Mouse (Mus musculus) bone marrow, adult 2 months (tissue): ENCODE measurements around the gene Dlx6. TPM values are rescaled to one million over a fixed set of nuclear protein-coding genes. Genes with fewer than 3 reads are reported as not detected.

ENCODE experiments used
- H3K27ac ChIP-seq: fragments of 200-500 bp; 2 replicates; pipeline ENCODE4 v1.5.1; 2012; ENCODE audit warnings: low read depth, mild to moderate bottlenecking, control low read depth, inconsistent platforms, low read length; ENCODE audit not compliant: control insufficient read depth, poor library complexity, insufficient read depth
- H3K4me1 ChIP-seq: fragments of 200-500 bp; 2 replicates; pipeline ENCODE4 v1.6.1; 2011; ENCODE audit warnings: low read length; ENCODE audit not compliant: control insufficient read depth, insufficient read depth
- H3K4me3 ChIP-seq: fragments of 200-500 bp; replicated peaks from 2 replicates; pipeline ENCODE3; 2011; ENCODE audit warnings: mild to moderate bottlenecking, low read depth, low read length, control low read depth; ENCODE audit not compliant: control insufficient read depth
- CTCF ChIP-seq: fragments of 200-500 bp; IDR thresholded peaks from 2 replicates; pipeline ENCODE4 v1.5.1; 2011; ENCODE audit warnings: low read length, control low read depth; ENCODE audit not compliant: control insufficient read depth, insufficient read depth
- POLR2A ChIP-seq: fragments of 200-500 bp; IDR thresholded peaks from 2 replicates; pipeline ENCODE4 v1.6.1; 2011; ENCODE audit warnings: low read depth, mild to moderate bottlenecking, control low read depth, low read length, borderline replicate concordance; ENCODE audit not compliant: control insufficient read depth
- WGBS: fragments of 180-500 bp; shearing (Covaris S2); methylation state at CpG from one replicate; pipeline ENCODE4 v1.1.7; 2018; 5-methylcytosine and 5-hydroxymethylcytosine counted together
- polyA plus RNA-seq: library from polyadenylated mRNA; stranded (reverse); fragments of >200 nt; gene quantifications from 2 replicates; pipeline ENCODE4 v1.2.4, GENCODE M21; 2011; ENCODE audit warnings: low replicate concordance; ENCODE audit not compliant: missing spikeins, insufficient read depth, insufficient read length

Dlx6 gene
- polyA plus RNA-seq, 1 experiment: 6.4 TPM

GRCm38 (mm10) chr6:6849744-6850143 lies 13.4 kb upstream of the Dlx6 start:
- no peak overlapping the region for H3K4me3 ChIP-seq
- H3K27ac ChIP-seq: no peak overlapping the region
- no peaks in the 10 kb centered on the region for H3K4me1 ChIP-seq
- TF ChIP-seq POLR2A (no peak), CTCF (no peak)
- 9% methylated on average over 12 of the region's 12 CpGs for WGBS

- Histone ChIP-seq H3K27ac (no peak overlapping the region), H3K4me1 (no peaks in the 10 kb centered on the region), H3K4me3 (no peak overlapping the region)
- no peak for TF ChIP-seq POLR2A
- no peak for TF ChIP-seq CTCF
- WGBS: 12% methylated on average over 26 of the region's 26 CpGs
Observed at GRCm38 (mm10) chr6:6850324-6851060, 12.6 kb upstream of the Dlx6 start.

GRCm38 (mm10) chr6:6851166-6851565 lies 12.0 kb upstream of the Dlx6 start:
- no peaks in the 10 kb centered on the region for H3K4me1 ChIP-seq
- no peak overlapping the region for H3K4me3 ChIP-seq
- TF ChIP-seq CTCF (no peak), POLR2A (no peak)
- H3K27ac ChIP-seq: no peak overlapping the region
- WGBS: 12% methylated on average over 10 of the region's 10 CpGs

GRCm38 (mm10) chr6:6852944-6853343 lies 10.2 kb upstream of the Dlx6 start:
- Histone ChIP-seq H3K27ac (no peak overlapping the region), H3K4me1 (no peaks in the 10 kb centered on the region), H3K4me3 (no peak overlapping the region)
- WGBS: 46% methylated on average over 3 of the region's 3 CpGs
- TF ChIP-seq POLR2A (no peak), CTCF (no peak)

- Histone ChIP-seq H3K4me1 (no peaks in the 10 kb centered on the region), H3K4me3 (no peak overlapping the region), H3K27ac (no peak overlapping the region)
- TF ChIP-seq POLR2A (no peak), CTCF (no peak)
- 5% methylated on average over 9 of the region's 9 CpGs for WGBS
Observed at GRCm38 (mm10) chr6:6854176-6854575, 9.0 kb upstream of the Dlx6 start.

GRCm38 (mm10) chr6:6854902-6855745 lies 8.0 kb upstream of the Dlx6 start:
- WGBS: 9% methylated on average over 25 of the region's 25 CpGs
- Histone ChIP-seq H3K4me1 (no peaks in the 10 kb centered on the region), H3K4me3 (no peak overlapping the region), H3K27ac (no peak overlapping the region)
- TF ChIP-seq CTCF (no peak), POLR2A (no peak)

- no peak overlapping the region for H3K27ac ChIP-seq
- 3% methylated on average over 10 of the region's 10 CpGs for WGBS
- TF ChIP-seq POLR2A (no peak), CTCF (no peak)
- no peak overlapping the region for H3K4me3 ChIP-seq
- no peaks in the 10 kb centered on the region for H3K4me1 ChIP-seq
Observed at GRCm38 (mm10) chr6:6855746-6856185, 7.4 kb upstream of the Dlx6 start.

GRCm38 (mm10) chr6:6856316-6856715 lies 6.8 kb upstream of the Dlx6 start:
- no peak for TF ChIP-seq CTCF
- TF ChIP-seq POLR2A: no peak
- no peak overlapping the region for H3K4me3 ChIP-seq
- 5% methylated on average over 20 of the region's 20 CpGs for WGBS
- no peaks in the 10 kb centered on the region for H3K4me1 ChIP-seq
- no peak overlapping the region for H3K27ac ChIP-seq
